Mouse (Mus musculus) urinary bladder, postnatal 10 days (tissue): Measurements from ENCODE around the gene Pgk1.

Source experiments
- DNase-seq: peaks from one replicate; pipeline ENCODE4 v3.0.0; 2022; ENCODE audit warnings: low spot score

Pgk1 gene

DNA sequence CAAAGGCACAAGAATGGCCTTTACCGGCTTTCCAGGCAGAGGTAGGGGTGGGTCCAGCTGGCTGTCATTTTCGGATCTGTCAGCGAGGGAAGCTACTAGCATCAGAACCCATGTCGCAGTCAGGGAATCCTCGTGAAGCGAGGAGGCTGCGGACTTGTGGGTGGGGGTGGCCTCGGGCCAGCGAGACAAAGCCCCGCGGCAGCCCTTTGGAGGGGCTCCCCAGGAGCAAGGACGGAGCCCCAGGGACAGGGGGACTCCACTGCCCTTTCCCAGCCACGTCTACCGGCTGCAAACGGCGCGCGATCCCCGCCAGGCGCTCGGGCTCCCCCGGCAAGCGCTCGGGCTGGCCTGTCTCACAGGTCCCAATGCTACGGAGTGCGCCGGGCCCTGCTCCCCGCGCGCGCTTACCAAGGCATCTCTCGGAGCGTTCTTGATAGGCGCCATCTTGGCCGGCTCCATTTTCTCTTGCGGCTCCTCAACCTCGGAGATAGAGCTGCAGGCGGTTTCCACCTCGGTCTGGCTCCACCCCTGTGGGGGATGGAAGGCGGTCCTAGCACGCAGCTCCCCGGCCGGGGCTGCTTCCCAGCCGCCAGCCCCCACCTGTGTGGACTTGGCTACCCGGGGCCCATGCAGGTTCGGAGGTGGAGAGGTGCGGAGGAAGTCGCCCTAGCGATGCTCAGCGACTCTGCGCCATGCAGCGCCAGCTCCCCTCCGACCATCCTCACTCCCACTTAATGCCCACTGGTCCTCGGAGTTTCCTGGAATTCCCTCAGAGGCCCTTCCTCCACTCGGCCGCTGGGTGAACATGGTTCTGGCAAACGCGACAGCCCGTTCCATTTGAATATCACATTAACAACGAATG, 32.5 kb downstream of the Pgk1 start:
- peak; percentile 12 for DNase-seq

DNA sequence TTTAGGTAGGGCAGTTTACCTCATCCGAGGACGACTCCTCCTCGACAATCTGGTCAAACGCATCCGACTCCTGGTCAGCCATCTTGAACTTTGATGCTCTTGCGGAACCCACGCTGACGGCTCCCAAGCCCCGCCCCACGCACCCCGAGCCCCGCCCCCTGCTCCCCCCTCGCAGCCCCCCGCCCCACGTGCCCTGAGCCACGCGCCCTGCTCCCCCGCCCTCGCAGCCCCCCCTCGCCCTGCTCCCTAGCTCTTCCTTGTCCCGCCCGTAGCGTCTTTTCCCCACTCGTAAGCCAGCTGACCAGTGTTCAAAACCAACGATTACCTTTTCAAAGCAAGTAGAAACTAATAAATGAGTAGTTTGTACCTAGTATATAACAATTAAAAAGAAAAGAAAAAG, 34.2 kb downstream of the Pgk1 start, which contains the start of gene Taf9b:
Taf9b (minus strand) TSS at position 101 of the 400 bp plus-strand sequence.
- no peak for DNase-seq
